Mouse (Mus musculus): ENCODE measurements around the gene Tdrd6. TPM values are rescaled to one million over a fixed set of nuclear protein-coding genes. Genes with fewer than 3 reads are reported as not detected.

The Tdrd6 gene
- total and polyA plus RNA-seq, 3 experiments = 0.05 TPM; not detected in 2

GRCm38 (mm10) chr17:43567992-43568888, 61.9 kb downstream of the Tdrd6 start, which contains the start of gene Pla2g7:
Pla2g7 (plus strand) TSS chr17:43568098.
- ATAC-seq (ENCODE audit: extremely low read depth, insufficient number of reproducible peaks, low FRiP score, poor library complexity, severe bottlenecking) = no peak
- TF ChIP-seq TAL1 (conservative IDR thresholded peaks at IDR 0.05; ENCODE audit: low read depth, low read length) = no peak
- no peak for TF ChIP-seq GATA2 (IDR thresholded peaks at IDR 0.05; ENCODE audit: borderline replicate concordance, low read depth, low read length)
- no peak for TF ChIP-seq GATA1 (IDR thresholded peaks at IDR 0.05; ENCODE audit: borderline replicate concordance, low read length)
- no peak for TF ChIP-seq CTCF (IDR thresholded peaks at IDR 0.05; ENCODE audit: low read depth, low read length)
- TF ChIP-seq POLR2AphosphoS5 (IDR thresholded peaks at IDR 0.05; ENCODE audit: insufficient replicate concordance, low read depth, low read length) = no peak
- Histone ChIP-seq H3K9me3 (replicated peaks) (peaks cover 41% of the 10 kb centered on the region), H3K27me3 (ENCODE audit: insufficient read depth, low read length) (no peaks in the 10 kb centered on the region), H3K36me3 (replicated peaks) (no peaks in the 10 kb centered on the region), H3K4me1 (ENCODE audit: insufficient read depth, low read depth, low read length) (no peaks in the 10 kb centered on the region), H3K4me3 (ENCODE audit: low read depth, low read length) (no peak within 1 kb of the TSS; the same call in 1 of the 2 replicates)
- DNase-seq (ENCODE audit: low spot score) = no peak

GRCm38 (mm10) chr17:43567593-43567991, 62.5 kb downstream of the Tdrd6 start:
- DNase-seq (ENCODE audit: low spot score) (no peak), ATAC-seq (ENCODE audit: extremely low read depth, insufficient number of reproducible peaks, low FRiP score, poor library complexity, severe bottlenecking) (no peak)
- no peak overlapping the region for H3K4me3 ChIP-seq (ENCODE audit: low read depth, low read length)
- no peaks in the 10 kb centered on the region for H3K4me1 ChIP-seq (ENCODE audit: insufficient read depth, low read depth, low read length)
- TF ChIP-seq POLR2AphosphoS5 (IDR thresholded peaks at IDR 0.05; ENCODE audit: insufficient replicate concordance, low read depth, low read length) = no peak
- no peak for TF ChIP-seq TAL1 (conservative IDR thresholded peaks at IDR 0.05; ENCODE audit: low read depth, low read length)
- TF ChIP-seq GATA2 (IDR thresholded peaks at IDR 0.05; ENCODE audit: borderline replicate concordance, low read depth, low read length) = no peak
- TF ChIP-seq CTCF (IDR thresholded peaks at IDR 0.05; ENCODE audit: low read depth, low read length) = no peak
- TF ChIP-seq GATA1 (IDR thresholded peaks at IDR 0.05; ENCODE audit: borderline replicate concordance, low read length) = no peak
- H3K27me3 ChIP-seq (ENCODE audit: insufficient read depth, low read length) = no peaks in the 10 kb centered on the region
- H3K36me3 ChIP-seq (replicated peaks) = no peaks in the 10 kb centered on the region
- H3K9me3 ChIP-seq (replicated peaks) = peaks cover 41% of the 10 kb centered on the region

Other genes starting within 250 kb of the Tdrd6 start
- not detected in 2 replicates for gene Mep1a, start 127.5 kb downstream of the Tdrd6 start, total RNA-seq (2014; fragmentation: Nextera tagmentation)
- gene Mep1a, start 127.5 kb downstream of the Tdrd6 start, total RNA-seq (2017) = not detected in 2 replicates
- gene Mep1a, start 127.5 kb downstream of the Tdrd6 start, polyA plus RNA-seq (2012) = not detected in 2 replicates
- gene Ankrd66, start 86.7 kb downstream of the Tdrd6 start, total RNA-seq (2014; fragmentation: Nextera tagmentation) = not detected in 2 replicates
- 0.12 TPM in 1 of 2 replicates, not detected in the other for gene Ankrd66, start 86.7 kb downstream of the Tdrd6 start, total RNA-seq (2017)
- not detected in 2 replicates for gene Ankrd66, start 86.7 kb downstream of the Tdrd6 start, polyA plus RNA-seq (2012)
- not detected in 2 replicates for gene Pla2g7, start 62.2 kb downstream of the Tdrd6 start, total RNA-seq (2014; fragmentation: Nextera tagmentation)
- not detected in 2 replicates for gene Pla2g7, start 62.2 kb downstream of the Tdrd6 start, total RNA-seq (2017)
- not detected in 2 replicates for gene Pla2g7, start 62.2 kb downstream of the Tdrd6 start, polyA plus RNA-seq (2012)
- not detected in 2 replicates for gene Slc25a27, start 36.9 kb upstream of the Tdrd6 start, total RNA-seq (2014; fragmentation: Nextera tagmentation)
- 0.11 TPM in 1 of 2 replicates, not detected in the other for gene Slc25a27, start 36.9 kb upstream of the Tdrd6 start, total RNA-seq (2017)
- not detected in 2 replicates for gene Slc25a27, start 36.9 kb upstream of the Tdrd6 start, polyA plus RNA-seq (2012)
- gene Cyp39a1, start 37.1 kb upstream of the Tdrd6 start, total RNA-seq (2014; fragmentation: Nextera tagmentation) = not detected in 2 replicates
- 0.06 TPM in 1 of 2 replicates, not detected in the other for gene Cyp39a1, start 37.1 kb upstream of the Tdrd6 start, total RNA-seq (2017)
- gene Cyp39a1, start 37.1 kb upstream of the Tdrd6 start, polyA plus RNA-seq (2012) = not detected in 2 replicates
- not detected in 2 replicates for gene Rcan2, start 171.1 kb upstream of the Tdrd6 start, total RNA-seq (2014; fragmentation: Nextera tagmentation)
- gene Rcan2, start 171.1 kb upstream of the Tdrd6 start, total RNA-seq (2017) = 0.06 and 0.11 TPM in 2 replicates
- gene Rcan2, start 171.1 kb upstream of the Tdrd6 start, polyA plus RNA-seq (2012) = not detected in 2 replicates

All from G1E (cell line).